Mouse (Mus musculus): ENCODE results near the gene Anks1. TPM values are rescaled to one million over a fixed set of nuclear protein-coding genes. Genes with fewer than 3 reads are reported as not detected.
"Not testable (repeated sequence)": the region's sequence is repeated elsewhere in the genome, so short reads cannot be mapped to it uniquely, and the experiment has no call there.

The Anks1 gene
- total RNA-seq, 1 experiment from 2014 or later = 34.0 TPM

GRCm38 (mm10) chr17:27931826-27932225, 22.7 kb downstream of the Anks1 start:
- DNase-seq = no peak

GRCm38 (mm10) chr17:27934136-27934910, 25.2 kb downstream of the Anks1 start:
- DNase-seq = no peak

GRCm38 (mm10) chr17:27935091-27935490, 26.0 kb downstream of the Anks1 start:
- no peak for DNase-seq

- no peak for DNase-seq
Measured at GRCm38 (mm10) chr17:27937054-27937615, 28.0 kb downstream of the Anks1 start.

GRCm38 (mm10) chr17:27938121-27938754, 29.1 kb downstream of the Anks1 start:
- no peak for DNase-seq

GRCm38 (mm10) chr17:27939028-27939427, 29.9 kb downstream of the Anks1 start:
- no peak for DNase-seq

- DNase-seq = no peak
Measured at GRCm38 (mm10) chr17:27940352-27940751, 31.2 kb downstream of the Anks1 start.

- no peak for DNase-seq
Measured at GRCm38 (mm10) chr17:27941178-27941577, 32.1 kb downstream of the Anks1 start.

GRCm38 (mm10) chr17:27941698-27942097, 32.6 kb downstream of the Anks1 start:
- DNase-seq = no peak

GRCm38 (mm10) chr17:27942131-27942530, 33.0 kb downstream of the Anks1 start:
- no peak for DNase-seq

GRCm38 (mm10) chr17:27945546-27946216, 36.6 kb downstream of the Anks1 start:
- peak; percentile 56 for DNase-seq

- no peak for DNase-seq
Measured at GRCm38 (mm10) chr17:27946371-27946770, 37.3 kb downstream of the Anks1 start.

- DNase-seq = no peak
Measured at GRCm38 (mm10) chr17:27947155-27947554, 38.0 kb downstream of the Anks1 start.

- DNase-seq = no peak
Measured at GRCm38 (mm10) chr17:27953136-27953535, 44.0 kb downstream of the Anks1 start.

- DNase-seq = no peak
Measured at GRCm38 (mm10) chr17:27954629-27955402, 45.7 kb downstream of the Anks1 start.

GRCm38 (mm10) chr17:27957649-27958048, 48.5 kb downstream of the Anks1 start:
- DNase-seq = no peak

GRCm38 (mm10) chr17:27960128-27961111, 51.3 kb downstream of the Anks1 start:
- no peak for DNase-seq

GRCm38 (mm10) chr17:27963120-27963519, 54.0 kb downstream of the Anks1 start:
- DNase-seq = not testable (repeated sequence)

GRCm38 (mm10) chr17:27964607-27965006, 55.5 kb downstream of the Anks1 start:
- DNase-seq = peak; percentile 42

GRCm38 (mm10) chr17:27965292-27965691, 56.2 kb downstream of the Anks1 start:
- no peak for DNase-seq

GRCm38 (mm10) chr17:27966056-27966455, 57.0 kb downstream of the Anks1 start:
- no peak for DNase-seq

All from adrenal gland, postnatal 25 days (tissue).